Mouse (Mus musculus) heart, adult 2 months (tissue): ENCODE results near the gene Rassf1. TPM values are rescaled to one million over a fixed set of nuclear protein-coding genes. Genes with fewer than 3 reads are reported as not detected.

Source experiments
- DNase-seq, 2 experiments: peaks; one replicate each; pipeline ENCODE4 v3.0.0; 2021
- H3K27ac ChIP-seq: fragments of 200-600 bp; 2 replicates; pipeline ENCODE4 v1.8.1; 2022
- H3K27me3 ChIP-seq: fragments of 200-500 bp; 2 replicates; pipeline ENCODE4 v1.6.1; 2012; ENCODE audit warnings: mild to moderate bottlenecking, low read length, inconsistent platforms, mixed read lengths; ENCODE audit not compliant: control insufficient read depth, insufficient read depth
- H3K36me3 ChIP-seq: fragments of 200-500 bp; 2 replicates; pipeline ENCODE4 v1.6.1; 2012; ENCODE audit warnings: low read length, inconsistent platforms; ENCODE audit not compliant: control insufficient read depth, insufficient read depth
- H3K4me1 ChIP-seq: fragments of 200-500 bp; 2 replicates; pipeline ENCODE4 v1.6.1; 2011; ENCODE audit warnings: low read length; ENCODE audit not compliant: control insufficient read depth, insufficient read depth
- H3K4me3 ChIP-seq: fragments of 200-600 bp; 2 replicates; pipeline ENCODE4 v1.8.1; 2022
- H3K79me2 ChIP-seq: fragments of 200-500 bp; replicated peaks from 2 replicates; pipeline ENCODE4 v1.6.1; 2012; ENCODE audit warnings: mild to moderate bottlenecking, inconsistent platforms, low read length, moderate library complexity, mixed read lengths; ENCODE audit not compliant: control insufficient read depth, insufficient read depth
- H3K9ac ChIP-seq: fragments of 200-500 bp; 2 replicates; pipeline ENCODE4 v1.6.1; 2012; ENCODE audit warnings: low read depth, mild to moderate bottlenecking, control low read depth, inconsistent platforms, low read length, mixed read lengths
- CTCF ChIP-seq: fragments of 200-600 bp; IDR thresholded peaks from 2 replicates; pipeline ENCODE4 v1.8.1; 2022; ENCODE audit warnings: antibody characterized with exemption, mild to moderate bottlenecking, moderate library complexity
- EP300 ChIP-seq: fragments of 200-500 bp; IDR thresholded peaks from 2 replicates; pipeline ENCODE4 v1.6.1; 2011; ENCODE audit warnings: low read depth, low read length, control low read depth; ENCODE audit not compliant: insufficient read depth
- POLR2A ChIP-seq: fragments of 200-500 bp; IDR thresholded peaks from 2 replicates; pipeline ENCODE4 v1.6.1; 2011; ENCODE audit warnings: mild to moderate bottlenecking, low read depth, low read length, control low read depth; ENCODE audit not compliant: insufficient read depth
- WGBS: fragments of 180-500 bp; shearing (Covaris S2); methylation state at CpG from one replicate; pipeline ENCODE4 v1.1.7; 2018; 5-methylcytosine and 5-hydroxymethylcytosine counted together
- intact Hi-C: fragments of 180-260 bp; cut with DNase I; formaldehyde crosslinking; loops from one replicate; pipeline ENCODE4 v1.15.1; 2025
- polyA plus RNA-seq: library from polyadenylated mRNA; depleted of rRNA; stranded (reverse); fragments of >200 nt; gene quantifications from 2 replicates; pipeline ENCODE4 v1.2.3, GENCODE M21; 2012
- total RNA-seq, 2 experiments: library from RNA; stranded (reverse); gene quantifications; 2 replicates each; pipeline ENCODE4 v1.2.3; 2021

The Rassf1 gene
- total and polyA plus RNA-seq, 3 experiments: 12.6 to 15.5 (median 13.4) TPM

- no peak for DNase-seq
- Histone ChIP-seq H3K27ac (no peak overlapping the region; the same call in 1 of the 2 replicates), H3K27me3 (no peaks in the 10 kb centered on the region), H3K36me3 (no peaks in the 10 kb centered on the region), H3K79me2 (no peaks in the 10 kb centered on the region), H3K9ac (no peak overlapping the region; the same call in 1 of the 2 replicates), H3K4me1 (peaks cover 15% of the 10 kb centered on the region), H3K4me3 (no peak overlapping the region; the same call in 1 of the 2 replicates)
- intact Hi-C loops: no loop called here
- TF ChIP-seq POLR2A: no peak
- TF ChIP-seq EP300: no peak
- no peak for TF ChIP-seq CTCF
- WGBS: 67% methylated on average over 23 of the region's 23 CpGs
Observed at GRCm38 (mm10) chr9:107550491-107551116, 751 bp upstream of the Rassf1 start.

GRCm38 (mm10) chr9:107551890-107552355 lies 568 bp downstream of the Rassf1 start:
- no peaks in the 10 kb centered on the region for H3K27me3 ChIP-seq
- no peak for TF ChIP-seq CTCF
- no peak for TF ChIP-seq EP300
- no peak for TF ChIP-seq POLR2A
- no peak for DNase-seq
- H3K36me3 ChIP-seq: peaks cover 4% of the 10 kb centered on the region; the same call in 1 of the 2 replicates
- peak overlapping the region; percentile 51 for H3K4me3 ChIP-seq
- WGBS: 36% methylated on average over 8 of the region's 8 CpGs
- intact Hi-C loops: no loop called here
- H3K4me1 ChIP-seq: peaks cover 17% of the 10 kb centered on the region
- H3K27ac ChIP-seq: peak overlapping the region; percentile 59
- H3K9ac ChIP-seq: peak overlapping the region; percentile 86
- peaks cover 3% of the 10 kb centered on the region for H3K79me2 ChIP-seq

DNA sequence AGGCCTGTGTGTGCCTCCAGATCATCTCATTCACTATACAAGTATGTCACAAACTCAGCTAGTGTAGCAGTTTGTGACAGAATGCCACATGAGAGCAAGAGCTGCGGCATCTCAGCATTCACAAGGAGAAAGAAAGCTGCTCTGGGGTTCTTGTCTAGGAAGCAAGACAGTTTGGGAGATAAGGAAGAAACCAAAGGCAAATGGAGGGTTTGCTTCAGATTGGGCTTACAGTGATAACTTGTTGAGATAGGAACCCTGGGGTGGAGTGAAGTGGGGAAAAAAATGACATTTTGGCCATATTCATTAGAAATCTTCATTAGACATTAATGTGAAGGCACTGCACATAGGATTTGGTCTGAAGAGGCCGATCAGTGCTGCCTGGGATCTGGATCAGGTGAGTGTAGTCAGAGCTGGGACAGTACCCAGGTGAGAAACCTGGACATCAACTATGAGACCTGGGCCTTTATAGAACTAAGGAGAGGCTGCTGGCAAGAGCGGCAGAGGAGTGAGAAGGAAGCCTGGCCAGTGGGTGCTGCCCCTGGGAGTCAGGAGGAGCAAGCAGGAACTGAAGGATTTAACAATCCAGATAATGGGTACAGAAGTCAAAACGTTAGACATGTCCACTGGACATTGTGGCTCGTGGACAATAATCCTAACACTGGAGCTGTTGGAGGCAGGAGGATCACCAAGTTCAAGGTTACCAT lies 1.5 kb downstream of the Rassf1 start:
- no peak overlapping the region for H3K4me3 ChIP-seq

DNA sequence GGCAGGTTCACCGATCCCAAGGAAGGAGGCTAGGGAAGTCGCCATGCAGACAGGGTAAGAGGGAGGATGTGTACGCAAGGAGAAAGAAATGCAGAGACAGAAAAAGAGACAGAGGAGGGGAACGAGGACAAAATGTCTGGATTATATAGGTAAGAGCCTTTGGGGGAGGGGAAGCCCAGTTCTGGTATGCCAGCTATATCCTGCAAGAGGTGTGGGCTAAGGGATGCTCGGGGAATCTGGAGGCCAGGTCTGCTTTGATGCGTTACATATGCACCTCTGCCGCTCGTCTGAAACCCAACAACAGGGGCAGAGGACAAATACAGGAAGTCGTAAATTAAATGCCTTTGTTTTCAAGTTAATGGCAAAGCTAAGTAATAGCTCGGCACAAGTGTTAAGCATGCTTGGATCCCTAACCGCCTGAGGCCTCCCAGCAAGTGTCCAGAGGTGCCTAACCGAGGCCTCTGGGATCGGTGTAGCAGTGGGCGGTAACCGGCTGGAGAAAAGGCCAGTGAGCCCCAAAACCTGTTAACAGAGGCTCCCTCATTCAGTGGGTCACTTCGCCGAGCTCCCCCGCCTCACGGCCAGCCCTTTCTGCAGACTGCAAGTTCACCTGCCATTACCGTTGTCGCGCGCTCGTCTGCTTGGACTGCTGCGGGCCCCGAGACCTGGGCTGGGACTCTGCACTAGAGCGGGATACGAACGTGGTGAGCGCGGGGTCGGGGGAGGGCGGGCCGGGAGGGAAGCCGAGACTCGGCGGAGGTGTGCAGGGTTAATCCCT lies 2.4 kb downstream of the Rassf1 start:
- peak in 1 of 2 experiments; percentile 64 for DNase-seq
- peaks cover 5% of the 10 kb centered on the region for H3K79me2 ChIP-seq
- H3K9ac ChIP-seq: peak overlapping the region; percentile 74
- TF ChIP-seq EP300 (no peak), CTCF (no peak), POLR2A (no peak)
- H3K36me3 ChIP-seq: peaks cover 14% of the 10 kb centered on the region
- H3K4me3 ChIP-seq: peak overlapping the region; percentile 60
- peak overlapping the region; percentile 85 for H3K27ac ChIP-seq
- H3K27me3 ChIP-seq: no peaks in the 10 kb centered on the region
- intact Hi-C loops: loop anchor here (2.0 kb wide), 1 partner anchor 15 kb away; no protein-coding TSS in a partner anchor
- H3K4me1 ChIP-seq: peaks cover 16% of the 10 kb centered on the region
- 10% methylated on average over 37 of the region's 37 CpGs for WGBS

More for the DNA sequence above, 1.5 kb downstream of the Rassf1 start:
- no peak for TF ChIP-seq EP300
- intact Hi-C loops: no loop called here
- Histone ChIP-seq H3K27me3 (no peaks in the 10 kb centered on the region), H3K4me1 (peaks cover 16% of the 10 kb centered on the region), H3K27ac (no peak overlapping the region), H3K9ac (no peak overlapping the region), H3K36me3 (peaks cover 10% of the 10 kb centered on the region), H3K79me2 (peaks cover 3% of the 10 kb centered on the region)
- no peak for DNase-seq
- WGBS: 84% methylated on average over 5 of the region's 5 CpGs

DNA sequence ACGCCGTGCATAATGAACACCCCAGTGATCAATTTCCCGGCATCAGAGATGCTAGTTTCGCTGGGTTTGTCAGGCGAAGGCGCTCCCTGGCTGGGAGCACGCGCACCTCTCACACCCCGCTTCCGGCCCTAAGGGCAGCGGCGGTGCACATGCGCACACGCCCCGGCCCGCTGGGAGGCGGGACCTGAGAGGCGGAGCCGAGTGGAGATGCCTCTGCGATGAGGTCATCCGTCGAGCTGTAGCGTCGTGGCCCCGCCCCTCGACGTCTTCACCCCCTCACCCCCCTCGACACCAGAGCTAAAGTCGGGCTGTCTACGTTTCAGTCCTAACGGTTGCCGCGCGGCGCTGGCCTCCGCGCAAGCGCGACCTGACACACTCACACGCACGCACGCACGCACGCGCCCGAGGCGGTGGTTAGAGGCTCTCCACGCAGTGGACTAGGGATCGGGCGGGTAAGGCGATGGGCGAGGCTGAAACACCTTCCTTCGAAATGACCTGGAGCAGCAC lies 3.0 kb downstream of the Rassf1 start:
- peak; percentile 96 for TF ChIP-seq POLR2A
- peak; percentile 36 for TF ChIP-seq CTCF
- peak; percentile 49 for TF ChIP-seq EP300
- intact Hi-C loops: loop anchor here (2.0 kb wide), 1 partner anchor 14 kb away; no protein-coding TSS in a partner anchor
- Histone ChIP-seq H3K4me1 (peaks cover 16% of the 10 kb centered on the region), H3K36me3 (peaks cover 16% of the 10 kb centered on the region), H3K9ac (peak overlapping the region; percentile 91), H3K4me3 (peak overlapping the region; percentile 97), H3K27ac (peak overlapping the region; percentile 99), H3K27me3 (no peaks in the 10 kb centered on the region), H3K79me2 (peaks cover 5% of the 10 kb centered on the region)
- WGBS: under 1% methylated on average over 53 of the region's 53 CpGs
- peak; percentile 96 for DNase-seq
